23 mouse cellular contexts compared by ENCODE assay signal in genomic region chr7:92408479-92408878, GRCm38 (mm10).
DNase-seq lines count a peak whose midpoint lies in the region; ATAC-seq and TF ChIP-seq lines count a peak whose summit lies in the region.
"Had no signal": no experiment of that assay in that cellular context is flagged by ENCODE, and none has a peak within 500 bp of the region (broad histone marks: within the 10 kb centered on the region; RNA-seq: fewer than 3 reads in every experiment).

No protein-coding gene starts in this region.

- no peaks in the 10 kb centered on the region for H3K36me3 ChIP-seq in liver, adult 2 months (ENCODE audit: control insufficient read depth, insufficient read depth, low read length)
- H3K36me3 ChIP-seq in liver, embryonic 11.5 days (ENCODE audit: control insufficient read depth, insufficient read depth, low read length): no peaks in the 10 kb centered on the region
- H3K36me3 ChIP-seq in intestine, postnatal 0 days (ENCODE audit: control insufficient read depth, insufficient read depth): no peaks in the 10 kb centered on the region
- H3K36me3 ChIP-seq: heart, embryonic 15.5 days; liver, embryonic 15.5 days; lung, embryonic 15.5 days; midbrain, embryonic 12.5 days had no signal

- H3K27ac ChIP-seq in cerebellum, adult 2 months (ENCODE audit: insufficient read depth, low read length): no peak overlapping the region
- H3K27ac ChIP-seq in liver, adult 2 months (replicated peaks; ENCODE audit: insufficient read depth, low read depth, low read length): no peak overlapping the region
- no peak overlapping the region for H3K27ac ChIP-seq in liver, embryonic 11.5 days (ENCODE audit: low read depth, low read length)
- H3K27ac ChIP-seq in intestine, postnatal 0 days (ENCODE audit: low read depth, low read length): no peak overlapping the region
- H3K27ac ChIP-seq: heart, embryonic 15.5 days; liver, embryonic 15.5 days; lung, embryonic 15.5 days; midbrain, embryonic 12.5 days had no signal

- no peak for DNase-seq in cerebellum, adult 2 months
- DNase-seq in cerebellum, postnatal 25 days: no peak
- DNase-seq in liver, adult 2 months (ENCODE audit: extremely low read depth, low read depth, low spot score): no peak
- DNase-seq in liver, embryonic 11.5 days (ENCODE audit: low spot score): no peak
- peak; percentile 46 for DNase-seq in ES-CJ7 (ENCODE audit: low read depth, low spot score)
- no peak for DNase-seq in brain, embryonic 14.5 days (ENCODE audit: low read depth)
- no peak for DNase-seq in adrenal gland, adult 8-10 months
- DNase-seq: adrenal gland, postnatal 10 days; cerebellum, adult 11-12 months; cerebellum, postnatal 10 days; gastrocnemius, postnatal 10 days; kidney, adult 11 months; kidney, postnatal 14 days; left cerebral cortex, postnatal 4 days; lung, postnatal 36 days; thymus, postnatal 4 days had no signal

- H3K4me3 ChIP-seq in cerebellum, adult 2 months (replicated peaks; ENCODE audit: insufficient read depth, low read depth, low read length): no peak overlapping the region
- H3K4me3 ChIP-seq in liver, adult 2 months (ENCODE audit: insufficient read depth, low read depth, low read length): no peak overlapping the region
- H3K4me3 ChIP-seq in liver, embryonic 11.5 days (ENCODE audit: low read depth, low read length): no peak overlapping the region
- H3K4me3 ChIP-seq in intestine, postnatal 0 days (ENCODE audit: low read depth, low read length): no peak overlapping the region
- H3K4me3 ChIP-seq: erythroblast, embryonic 14.5 days; heart, embryonic 15.5 days; liver, embryonic 15.5 days; lung, embryonic 15.5 days; megakaryocyte, embryonic 14.5 days; midbrain, embryonic 12.5 days had no signal

- no peaks in the 10 kb centered on the region for H3K27me3 ChIP-seq in cerebellum, adult 2 months (ENCODE audit: control insufficient read depth, insufficient read depth, low read length)
- H3K27me3 ChIP-seq in liver, adult 2 months (ENCODE audit: control insufficient read depth, insufficient read depth, low read length): no peaks in the 10 kb centered on the region
- H3K27me3 ChIP-seq in liver, embryonic 11.5 days (replicated peaks; ENCODE audit: control insufficient read depth, insufficient read depth, low read length): no peaks in the 10 kb centered on the region
- H3K27me3 ChIP-seq in intestine, postnatal 0 days (replicated peaks; ENCODE audit: control insufficient read depth, insufficient read depth, low read length): no peaks in the 10 kb centered on the region
- H3K27me3 ChIP-seq: heart, embryonic 15.5 days; liver, embryonic 15.5 days; lung, embryonic 15.5 days; megakaryocyte, embryonic 14.5 days; midbrain, embryonic 12.5 days had no signal

- no peak for TF ChIP-seq POLR2A in cerebellum, adult 2 months (IDR thresholded peaks at IDR 0.05; ENCODE audit: borderline replicate concordance, insufficient read depth, low read length)
- no peak for TF ChIP-seq POLR2A in liver, adult 2 months (IDR thresholded peaks at IDR 0.05; ENCODE audit: extremely low read depth, insufficient read depth, low read length)
- no peak for TF ChIP-seq POLR2A in brain, embryonic 14.5 days (IDR thresholded peaks at IDR 0.05; ENCODE audit: borderline replicate concordance, extremely low read depth, insufficient read depth, insufficient read length, poor library complexity, severe bottlenecking)

- 0 out of 2 replicates have a peak, but pooled peaks have one; percentile 9 for TF ChIP-seq CTCF in cerebellum, adult 2 months (IDR thresholded peaks at IDR 0.05; ENCODE audit: borderline replicate concordance, insufficient read depth, low read depth, low read length)
- 0 out of 2 replicates have a peak, but pooled peaks have one; percentile 14 for TF ChIP-seq CTCF in liver, adult 2 months (IDR thresholded peaks at IDR 0.05; ENCODE audit: low read depth, low read length)
- TF ChIP-seq CTCF in brain, embryonic 14.5 days (IDR thresholded peaks at IDR 0.05; ENCODE audit: borderline replicate concordance, extremely low read depth, insufficient read depth, insufficient read length): peak; percentile 17; the same call in 1 of the 2 replicates
- TF ChIP-seq CTCF in intestine, postnatal 0 days (IDR thresholded peaks at IDR 0.05; ENCODE audit: low read depth): no peak

- ATAC-seq in liver, embryonic 11.5 days (replicated peaks; ENCODE audit: low FRiP score): no peak
- no peak for ATAC-seq in intestine, postnatal 0 days

- no peaks in the 10 kb centered on the region for H3K4me1 ChIP-seq in cerebellum, adult 2 months (ENCODE audit: control insufficient read depth, insufficient read depth, low read length)
- no peaks in the 10 kb centered on the region for H3K4me1 ChIP-seq in liver, adult 2 months (ENCODE audit: control insufficient read depth, insufficient read depth, low read length)
- H3K4me1 ChIP-seq in liver, embryonic 11.5 days (replicated peaks; ENCODE audit: control insufficient read depth, insufficient read depth, low read length): no peaks in the 10 kb centered on the region
- no peaks in the 10 kb centered on the region for H3K4me1 ChIP-seq in intestine, postnatal 0 days (replicated peaks; ENCODE audit: control insufficient read depth, insufficient read depth, low read length)
- H3K4me1 ChIP-seq: heart, embryonic 15.5 days; liver, embryonic 15.5 days; lung, embryonic 15.5 days; midbrain, embryonic 12.5 days had no signal

- H3K9ac ChIP-seq in liver, adult 2 months (ENCODE audit: low read depth, low read length): no peak overlapping the region
- H3K9ac ChIP-seq in liver, embryonic 11.5 days (ENCODE audit: low read depth, low read length): no peak overlapping the region
- no peak overlapping the region for H3K9ac ChIP-seq in intestine, postnatal 0 days (ENCODE audit: low read depth, low read length)
- H3K9ac ChIP-seq: heart, embryonic 15.5 days; liver, embryonic 15.5 days; lung, embryonic 15.5 days; midbrain, embryonic 12.5 days had no signal

- H3K4me2 ChIP-seq in liver, embryonic 11.5 days: no peak overlapping the region
- H3K4me2 ChIP-seq in intestine, postnatal 0 days (replicated peaks; ENCODE audit: low read depth): no peak overlapping the region
- H3K4me2 ChIP-seq: heart, embryonic 15.5 days; liver, embryonic 15.5 days; lung, embryonic 15.5 days; midbrain, embryonic 12.5 days had no signal

- H3K79me2 ChIP-seq in liver, adult 2 months (ENCODE audit: control insufficient read depth, insufficient read depth, low read length): no peaks in the 10 kb centered on the region

- H3K9me3 ChIP-seq in liver, embryonic 11.5 days (ENCODE audit: control insufficient read depth, low read length): no peaks in the 10 kb centered on the region
- H3K9me3 ChIP-seq in intestine, postnatal 0 days (ENCODE audit: control insufficient read depth): no peaks in the 10 kb centered on the region
- H3K9me3 ChIP-seq: heart, embryonic 15.5 days; liver, embryonic 15.5 days; lung, embryonic 15.5 days; megakaryocyte, embryonic 14.5 days; midbrain, embryonic 12.5 days had no signal

- WGBS in cerebellum, adult 2 months: 76% methylated on average over 5 of the region's 5 CpGs
- 63% methylated on average over 5 of the region's 5 CpGs for WGBS in liver, adult 2 months
- 50% methylated on average over 5 of the region's 5 CpGs for WGBS in liver, embryonic 11.5 days
- 62% methylated on average over 5 of the region's 5 CpGs for WGBS in intestine, postnatal 0 days
